Mouse (Mus musculus): ENCODE data around the gene Magea8.
"Not testable (repeated sequence)": the region's sequence is repeated elsewhere in the genome, so short reads cannot be mapped to it uniquely, and the experiment has no call there.

The Magea8 gene

DNA sequence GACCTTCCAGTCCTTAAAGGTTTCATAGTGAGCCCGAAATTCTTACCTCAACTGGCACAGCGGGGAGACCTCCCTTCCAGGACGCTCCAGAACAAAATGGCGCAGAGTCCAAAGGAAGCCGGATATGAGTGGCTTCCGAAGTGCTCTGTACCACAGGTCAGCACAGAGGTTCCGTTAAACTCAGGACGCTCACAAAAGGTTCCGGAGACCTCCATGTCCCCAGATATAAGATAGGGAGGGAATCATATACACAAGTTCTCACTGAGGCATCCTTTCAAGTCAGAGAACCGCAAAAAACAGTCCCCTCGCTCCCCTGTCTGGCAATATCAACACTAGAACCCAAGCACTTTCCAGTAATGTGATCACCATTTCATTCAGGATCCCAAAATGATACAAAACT is at the start of gene Magea8:
Gene Magea8 (minus strand): TSS at position 101 of the 400 bp plus-strand sequence.
- DNase-seq (ENCODE audit: low spot score) = not testable (repeated sequence)

DNA sequence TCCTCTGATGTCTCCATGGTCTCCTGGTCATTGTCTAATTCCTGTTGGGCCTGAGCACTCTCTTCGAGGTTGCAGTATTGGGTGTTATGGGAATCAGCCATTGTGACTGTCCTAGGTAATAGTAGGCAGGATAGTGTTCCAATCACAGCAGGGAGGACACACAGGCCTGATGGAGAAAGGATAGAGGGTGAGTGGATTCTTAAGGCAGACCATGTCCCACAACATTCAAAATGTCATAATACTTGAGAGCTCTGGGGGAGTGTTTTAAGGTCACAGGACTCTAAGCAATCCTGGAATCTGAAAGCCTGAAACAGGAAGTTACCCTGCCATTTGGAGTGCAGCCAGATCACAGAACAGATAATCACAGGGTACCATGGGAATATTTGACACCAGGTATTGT is 46.2 kb downstream of the Magea8 start, which contains the start of gene Magea3:
Gene Magea3 (minus strand): TSS at position 101 of the 400 bp plus-strand sequence.
- not testable (repeated sequence) for DNase-seq (ENCODE audit: low spot score)

DNA sequence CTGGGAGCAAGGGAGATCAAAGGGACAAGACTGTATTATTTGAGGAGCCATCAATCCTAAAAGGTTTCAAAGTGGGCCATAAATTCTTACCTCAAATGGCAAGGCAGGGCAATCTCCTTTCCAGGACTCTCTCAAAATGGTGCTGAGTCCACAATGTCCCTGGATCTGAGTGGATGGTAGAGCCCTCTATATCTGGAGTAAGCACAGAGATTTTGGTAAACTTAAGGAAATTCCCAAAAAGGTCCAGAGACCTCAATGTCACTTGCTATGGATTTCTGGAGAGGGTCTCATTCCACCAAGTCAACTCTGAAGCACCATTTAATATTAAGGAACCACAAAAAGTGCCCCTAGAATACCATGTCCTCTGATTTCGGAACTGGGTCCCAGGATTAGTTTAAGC is 59.8 kb downstream of the Magea8 start, which contains the start of gene Magea6:
Gene Magea6 (minus strand): TSS at position 101 of the 400 bp plus-strand sequence.
- not testable (repeated sequence) for DNase-seq (ENCODE audit: low spot score)
